Mouse (Mus musculus) intestine, embryonic 14.5 days (tissue): ENCODE data around the gene Efcab8. TPM values are rescaled to one million over a fixed set of nuclear protein-coding genes. Genes with fewer than 3 reads are reported as not detected.
"Not testable (repeated sequence)": the region's sequence is repeated elsewhere in the genome, so short reads cannot be mapped to it uniquely, and the experiment has no call there.

Source experiments
- ATAC-seq: fragments of 200-750 bp; cut with Nextera tagmentation; replicated peaks from 2 replicates; pipeline ENCODE4 v1.8.0; 2017; ENCODE audit warnings: low read depth, moderate number of reproducible peaks, moderate TSS enrichment, moderate library complexity; ENCODE audit not compliant: low FRiP score, low TSS enrichment
- DNase-seq: peaks from one replicate; pipeline ENCODE4 v3.0.0-alpha.2; 2018; ENCODE audit warnings: low spot score
- H3K27ac ChIP-seq: fragments of 300-500 bp; sonication (generic); 2 replicates; pipeline ENCODE4 v1.5.1; 2014; ENCODE audit warnings: low read depth, mild to moderate bottlenecking, control low read depth
- H3K27me3 ChIP-seq: fragments of 300-500 bp; sonication (generic); replicated peaks from 2 replicates; pipeline ENCODE4 v1.6.1; 2014; ENCODE audit warnings: low read length, control low read depth; ENCODE audit not compliant: control insufficient read depth, insufficient read depth
- H3K36me3 ChIP-seq: fragments of 300-500 bp; sonication (generic); 2 replicates; pipeline ENCODE4 v1.6.1; 2014; ENCODE audit warnings: low read length, control low read depth; ENCODE audit not compliant: control insufficient read depth, insufficient read depth
- H3K4me1 ChIP-seq: fragments of 300-500 bp; sonication (generic); replicated peaks from 2 replicates; pipeline ENCODE4 v1.6.1; 2014; ENCODE audit warnings: low read length, control low read depth, mixed read lengths; ENCODE audit not compliant: control insufficient read depth, insufficient read depth
- H3K4me2 ChIP-seq: fragments of 300-500 bp; sonication (generic); 2 replicates; pipeline ENCODE4 v1.6.1; 2014; ENCODE audit warnings: low read length
- H3K4me3 ChIP-seq: fragments of 300-500 bp; sonication (generic); 2 replicates; pipeline ENCODE4 v1.5.1; 2014; ENCODE audit warnings: low read depth, low read length, control low read depth, mixed read lengths
- H3K9ac ChIP-seq: fragments of 300-500 bp; sonication (generic); 2 replicates; pipeline ENCODE4 v1.6.1; 2014; ENCODE audit warnings: mild to moderate bottlenecking, low read length
- H3K9me3 ChIP-seq: fragments of 300-500 bp; sonication (generic); 2 replicates; pipeline ENCODE4 v1.6.1; 2016; ENCODE audit warnings: low read length, control low read depth; ENCODE audit not compliant: control insufficient read depth
- WGBS: fragments of 180-500 bp; shearing (Covaris S2); extraction: QIAGEN DNeasy Blood & Tissue Kit; methylation state at CpG from one replicate; pipeline ENCODE4 v1.1.7; 2014; 5-methylcytosine and 5-hydroxymethylcytosine counted together
- polyA plus RNA-seq: library from polyadenylated mRNA; unstranded; fragments of >200 nt; fragmentation: Nextera tagmentation; extraction: Ambion mirVana; gene quantifications from 2 replicates; pipeline ENCODE4 v1.2.1, GENCODE M21; 2014

The Efcab8 gene
- polyA plus RNA-seq, 1 experiment from 2014 or later = not detected

DNA sequence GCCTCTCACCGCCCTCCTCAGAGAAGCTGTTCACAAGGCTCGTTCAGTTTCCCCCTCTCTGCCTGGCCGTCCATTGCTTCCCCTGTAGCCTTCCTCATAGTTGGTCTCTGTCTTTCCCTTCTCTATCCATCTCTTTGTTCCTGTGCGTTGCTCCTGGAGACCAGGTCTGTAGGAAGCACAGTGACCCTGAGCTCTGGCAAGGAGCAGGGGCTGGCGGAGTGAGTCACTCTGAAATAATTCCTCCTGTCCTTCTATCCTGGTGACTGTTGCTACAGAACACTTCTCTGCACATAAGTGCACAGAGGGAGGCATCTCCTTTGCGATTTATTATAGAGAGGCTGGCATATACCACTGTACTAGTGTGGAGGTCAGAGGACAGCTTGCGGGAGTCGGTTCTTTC, 28.4 kb downstream of the Efcab8 start:
- Histone ChIP-seq H3K9me3 (no peaks in the 10 kb centered on the region), H3K4me1 (no peaks in the 10 kb centered on the region), H3K36me3 (no peaks in the 10 kb centered on the region), H3K27me3 (no peaks in the 10 kb centered on the region), H3K4me3 (no peak overlapping the region), H3K27ac (no peak overlapping the region), H3K9ac (no peak overlapping the region), H3K4me2 (no peak overlapping the region)
- ATAC-seq (no peak), DNase-seq (no peak)
- 81% methylated on average over 8 of the region's 8 CpGs for WGBS

DNA sequence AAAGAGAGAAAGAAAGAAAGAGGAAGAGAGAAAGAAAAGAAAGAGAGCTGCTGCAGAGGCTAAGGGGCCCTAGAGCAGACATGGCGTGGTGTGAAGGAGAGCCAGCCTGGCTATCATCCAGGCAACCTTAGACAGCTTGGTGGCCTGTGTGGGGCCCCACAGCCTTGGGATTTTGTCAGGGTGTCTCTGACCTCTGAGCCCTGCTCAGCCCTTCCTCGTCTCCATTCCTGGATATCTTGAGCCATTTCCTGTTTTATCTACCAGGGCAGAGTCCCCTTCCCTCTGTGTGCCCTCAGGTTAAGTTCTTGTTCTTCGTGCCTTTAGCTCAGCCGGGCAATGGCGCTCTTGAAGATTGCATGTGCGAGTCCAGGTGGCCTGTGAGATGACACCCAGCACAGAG, 29.1 kb downstream of the Efcab8 start:
- Histone ChIP-seq H3K27me3 (no peaks in the 10 kb centered on the region), H3K9me3 (no peaks in the 10 kb centered on the region), H3K4me3 (no peak overlapping the region), H3K36me3 (no peaks in the 10 kb centered on the region), H3K9ac (no peak overlapping the region), H3K27ac (no peak overlapping the region), H3K4me2 (no peak overlapping the region), H3K4me1 (no peaks in the 10 kb centered on the region)
- DNase-seq = no peak
- WGBS = 78% methylated on average over 6 of the region's 6 CpGs
- ATAC-seq = no peak

DNA sequence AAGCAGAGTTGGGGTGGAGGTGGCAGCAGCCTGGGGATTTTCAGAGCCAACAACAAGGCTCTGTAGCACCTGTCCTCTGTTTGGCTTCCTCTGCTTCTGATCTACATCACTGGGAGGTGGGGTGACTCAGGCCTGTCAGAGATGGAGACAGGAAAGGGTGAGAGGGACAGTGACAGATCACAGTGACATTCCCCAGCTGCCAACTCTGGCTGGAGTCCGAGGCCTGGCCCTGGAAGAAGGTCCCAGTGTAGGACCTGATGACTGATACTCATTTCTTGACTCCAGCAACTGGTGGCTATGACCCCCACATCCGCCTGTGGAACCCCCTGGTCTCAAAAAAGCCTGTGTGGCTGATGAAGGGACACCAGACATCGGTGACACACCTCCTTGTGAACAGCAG, 30.2 kb downstream of the Efcab8 start:
- Histone ChIP-seq H3K4me2 (no peak overlapping the region), H3K27ac (no peak overlapping the region), H3K4me3 (no peak overlapping the region), H3K9ac (no peak overlapping the region), H3K36me3 (no peaks in the 10 kb centered on the region), H3K4me1 (no peaks in the 10 kb centered on the region), H3K27me3 (no peaks in the 10 kb centered on the region), H3K9me3 (no peaks in the 10 kb centered on the region)
- ATAC-seq (no peak), DNase-seq (no peak)
- WGBS = 46% methylated on average over 3 of the region's 3 CpGs

DNA sequence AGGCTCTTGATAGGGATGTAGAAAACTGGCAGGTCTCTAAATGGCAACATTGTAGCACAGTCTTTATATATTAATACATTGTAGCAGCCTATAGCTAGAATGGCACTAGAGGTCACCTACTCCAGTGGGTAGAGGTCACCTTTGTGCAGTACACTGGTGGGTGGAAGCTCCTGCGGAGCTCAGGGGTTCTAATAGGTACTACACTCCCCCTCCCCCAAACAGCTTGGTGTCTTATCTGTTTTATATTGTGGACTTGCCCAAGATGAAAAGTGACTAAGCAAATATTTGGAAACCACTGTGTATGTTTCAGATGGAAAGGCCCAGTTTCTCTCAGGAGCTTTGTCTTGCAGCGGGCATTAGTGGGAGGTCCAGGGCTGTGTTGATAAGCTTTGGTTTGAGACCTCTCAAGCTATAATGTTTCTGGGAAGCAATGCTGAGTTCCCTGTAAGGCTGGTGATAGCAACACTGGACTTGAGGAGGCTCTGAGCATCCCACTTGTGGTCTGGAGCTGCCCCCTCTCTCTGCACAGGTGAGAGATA, 42.3 kb downstream of the Efcab8 start:
- H3K9ac ChIP-seq = no peak overlapping the region
- no peak overlapping the region for H3K27ac ChIP-seq
- H3K27me3 ChIP-seq = no peaks in the 10 kb centered on the region
- H3K4me3 ChIP-seq = no peak overlapping the region
- WGBS = 71% methylated on average over 2 of the region's 2 CpGs
- H3K36me3 ChIP-seq = no peaks in the 10 kb centered on the region
- no peak overlapping the region for H3K4me2 ChIP-seq
- H3K9me3 ChIP-seq = no peaks in the 10 kb centered on the region
- H3K4me1 ChIP-seq = 0 out of 2 replicates have a peak, but pooled peaks cover 2% of the 10 kb centered on the region
- ATAC-seq (no peak), DNase-seq (no peak)

DNA sequence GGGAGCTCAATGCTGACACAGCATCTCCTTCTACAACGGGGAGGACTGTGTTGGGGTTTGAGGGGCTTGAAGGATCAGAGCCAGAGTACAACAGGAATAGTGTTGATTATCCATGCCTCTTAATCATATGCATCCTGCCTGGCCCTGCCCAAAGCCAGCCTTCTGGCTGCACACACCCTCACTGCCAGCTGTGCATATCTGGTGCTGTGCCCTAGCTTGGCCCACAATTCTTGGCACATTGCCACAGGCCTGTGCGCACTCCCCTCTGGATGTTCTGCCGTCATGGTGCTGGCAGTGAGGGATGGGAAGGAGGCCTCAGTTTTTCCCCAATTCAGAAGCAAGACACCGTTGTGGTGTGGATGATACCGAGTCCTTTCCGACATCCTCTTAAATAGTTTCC, 44.9 kb downstream of the Efcab8 start:
- Histone ChIP-seq H3K27me3 (no peaks in the 10 kb centered on the region), H3K4me3 (no peak overlapping the region), H3K9ac (no peak overlapping the region), H3K36me3 (no peaks in the 10 kb centered on the region), H3K4me2 (no peak overlapping the region), H3K27ac (no peak overlapping the region), H3K4me1 (0 out of 2 replicates have a peak, but pooled peaks cover 2% of the 10 kb centered on the region), H3K9me3 (no peaks in the 10 kb centered on the region)
- 63% methylated on average over 6 of the region's 6 CpGs for WGBS
- ATAC-seq (no peak), DNase-seq (no peak)

DNA sequence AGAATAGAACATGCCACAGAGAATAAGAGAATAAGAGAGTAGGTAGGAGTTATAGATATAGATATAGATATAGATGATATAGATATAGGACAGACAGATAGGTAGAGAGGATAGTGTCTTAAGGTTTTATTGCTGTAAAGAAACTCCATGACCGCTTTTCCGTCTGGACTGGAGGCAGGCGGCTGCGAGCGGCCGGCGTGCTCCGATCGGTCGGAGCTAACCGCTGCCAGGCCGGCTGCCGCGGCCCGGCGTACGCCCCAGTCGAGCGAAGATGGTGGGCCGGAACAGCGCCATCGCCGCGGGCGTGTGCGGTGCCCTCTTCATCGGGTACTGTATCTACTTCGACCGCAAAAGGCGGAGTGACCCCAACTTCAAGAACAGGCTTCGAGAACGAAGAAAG, 46.2 kb downstream of the Efcab8 start:
- WGBS = 70% methylated on average over 32 of the region's 32 CpGs
- not testable (repeated sequence) for H3K36me3 ChIP-seq, H3K9ac ChIP-seq, DNase-seq, H3K4me1 ChIP-seq, H3K27ac ChIP-seq, H3K9me3 ChIP-seq, ATAC-seq, H3K27me3 ChIP-seq, H3K4me2 ChIP-seq, H3K4me3 ChIP-seq

DNA sequence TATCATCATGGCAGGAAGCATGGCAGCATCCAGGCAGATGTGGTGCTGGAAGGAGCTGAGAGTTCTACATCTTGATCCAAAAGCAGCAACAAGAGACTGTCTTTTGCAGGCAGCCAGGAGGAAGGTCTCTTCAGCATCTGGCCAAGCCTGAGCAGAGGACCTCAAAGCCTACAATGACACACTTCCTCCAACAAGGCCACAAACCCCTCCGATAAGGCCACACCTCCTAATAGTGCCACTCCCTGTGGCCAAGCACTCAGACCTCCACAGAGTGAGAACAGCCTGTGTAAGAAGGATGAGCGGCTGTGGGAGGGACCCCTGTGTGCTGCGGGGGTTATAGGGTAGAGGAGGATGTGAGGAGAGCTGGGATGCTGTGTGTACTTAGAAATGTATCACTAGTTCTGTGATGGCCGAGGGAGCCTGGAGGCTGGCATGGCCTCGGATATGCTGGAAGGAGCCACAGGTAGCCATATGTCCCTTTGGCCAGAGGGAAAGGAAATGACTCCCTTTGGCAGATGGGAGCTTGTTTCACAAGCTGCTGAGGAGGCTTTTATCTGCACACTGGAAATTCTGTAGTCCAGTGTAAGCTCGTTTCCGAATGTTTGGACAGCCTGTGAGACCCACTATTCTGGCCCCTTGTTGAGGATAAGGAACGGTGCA, 47.6 kb downstream of the Efcab8 start:
- H3K4me1 ChIP-seq = 0 out of 2 replicates have a peak, but pooled peaks cover 2% of the 10 kb centered on the region
- DNase-seq (no peak), ATAC-seq (no peak)
- 83% methylated on average over 8 of the region's 8 CpGs for WGBS
- no peak overlapping the region for H3K4me3 ChIP-seq
- no peak overlapping the region for H3K27ac ChIP-seq
- H3K9ac ChIP-seq = no peak overlapping the region
- H3K9me3 ChIP-seq = no peaks in the 10 kb centered on the region
- no peak overlapping the region for H3K4me2 ChIP-seq
- H3K36me3 ChIP-seq = no peaks in the 10 kb centered on the region
- no peaks in the 10 kb centered on the region for H3K27me3 ChIP-seq

DNA sequence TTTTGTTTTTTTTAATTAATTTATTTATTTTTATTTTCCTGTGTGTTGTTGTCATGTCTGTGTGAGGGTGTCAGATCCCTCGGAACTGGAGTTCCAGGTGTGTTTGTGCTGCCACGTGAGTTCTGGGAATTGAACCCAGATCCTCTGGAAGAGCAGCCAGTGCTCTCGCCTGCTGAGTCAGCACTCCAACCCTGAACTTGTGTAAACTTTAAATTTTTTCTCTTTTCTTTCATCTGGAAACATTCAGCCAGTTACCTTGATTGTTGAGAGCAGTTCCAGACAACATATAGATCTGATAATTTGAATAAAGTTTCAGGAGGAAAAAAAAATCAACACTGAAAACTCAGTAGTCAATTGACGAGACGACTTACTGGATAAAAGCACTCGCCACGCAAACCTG, 49.0 kb downstream of the Efcab8 start:
- Histone ChIP-seq H3K27ac (no peak overlapping the region), H3K4me3 (no peak overlapping the region), H3K4me1 (0 out of 2 replicates have a peak, but pooled peaks cover 2% of the 10 kb centered on the region), H3K27me3 (no peaks in the 10 kb centered on the region), H3K9ac (no peak overlapping the region), H3K4me2 (no peak overlapping the region), H3K9me3 (no peaks in the 10 kb centered on the region), H3K36me3 (no peaks in the 10 kb centered on the region)
- WGBS = 88% methylated on average over 7 of the region's 7 CpGs
- ATAC-seq (no peak), DNase-seq (no peak)

DNA sequence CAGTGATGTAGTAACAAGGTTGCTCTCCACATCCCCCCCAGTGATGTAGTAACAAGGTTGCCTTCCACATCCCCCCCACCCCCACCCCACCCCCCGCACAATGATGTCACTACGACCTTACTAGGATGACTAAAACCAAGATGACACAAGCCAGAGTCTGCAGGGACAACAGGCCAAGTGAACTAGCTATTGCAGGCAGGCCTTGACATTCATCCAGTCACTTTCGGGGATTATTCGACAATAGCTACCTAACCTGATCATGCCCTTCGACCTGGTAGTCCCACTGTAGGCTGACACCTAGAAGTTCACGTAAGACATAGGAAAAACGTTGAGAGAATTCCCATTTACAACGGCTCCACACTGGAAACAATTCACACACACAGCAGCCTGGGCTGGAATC, 53.6 kb downstream of the Efcab8 start:
- no peak overlapping the region for H3K9ac ChIP-seq
- ATAC-seq = no peak

More for the DNA sequence above, 53.6 kb downstream of the Efcab8 start:
- Histone ChIP-seq H3K27ac (no peak overlapping the region), H3K4me1 (no peaks in the 10 kb centered on the region), H3K4me3 (no peak overlapping the region), H3K4me2 (no peak overlapping the region), H3K36me3 (no peaks in the 10 kb centered on the region), H3K27me3 (no peaks in the 10 kb centered on the region), H3K9me3 (no peaks in the 10 kb centered on the region)
- no peak for DNase-seq
- 84% methylated on average over 8 of the region's 8 CpGs for WGBS
